Mouse (Mus musculus): Measurements from ENCODE around the gene Tgds. TPM values are rescaled to one million over a fixed set of nuclear protein-coding genes. Genes with fewer than 3 reads are reported as not detected.

Tgds gene
- total RNA-seq, 4 experiments from 2014 or later: 10.0 to 12.9 (median 11.3) TPM

Other genes starting within 250 kb of the Tgds start
- gene Dct, start 80.5 kb downstream of the Tgds start, total RNA-seq (2022): 1 to 10 TPM in 1 of 4 experiments, under 1 TPM in 3; 0.18 to 2.0 (median 0.73) TPM
- 10 to 100 TPM; 22.0 to 25.2 (median 23.0) TPM for gene Gpr180, start 4.4 kb upstream of the Tgds start, total RNA-seq (2022)
- 10 to 100 TPM in 2 of 4 experiments, 1 to 10 TPM in 2; 7.5 to 10.4 (median 9.3) TPM for gene Sox21, start 104.3 kb upstream of the Tgds start, total RNA-seq (2022)
- not detected for gene Gm9376, start 134.2 kb upstream of the Tgds start, total RNA-seq (2022)

Data from layer of hippocampus, adult 8-10 months (tissue).